Mouse (Mus musculus): ENCODE data around the gene 4933402N22Rik. TPM values are rescaled to one million over a fixed set of nuclear protein-coding genes. Genes with fewer than 3 reads are reported as not detected.
"Not testable (repeated sequence)": the region's sequence is repeated elsewhere in the genome, so short reads cannot be mapped to it uniquely, and the experiment has no call there.

4933402N22Rik gene
- total RNA-seq (2015; ENCODE audit: low replicate concordance) (not detected in 2 replicates), total RNA-seq (2017; ENCODE audit: low replicate concordance) (not detected in 2 replicates)

DNA sequence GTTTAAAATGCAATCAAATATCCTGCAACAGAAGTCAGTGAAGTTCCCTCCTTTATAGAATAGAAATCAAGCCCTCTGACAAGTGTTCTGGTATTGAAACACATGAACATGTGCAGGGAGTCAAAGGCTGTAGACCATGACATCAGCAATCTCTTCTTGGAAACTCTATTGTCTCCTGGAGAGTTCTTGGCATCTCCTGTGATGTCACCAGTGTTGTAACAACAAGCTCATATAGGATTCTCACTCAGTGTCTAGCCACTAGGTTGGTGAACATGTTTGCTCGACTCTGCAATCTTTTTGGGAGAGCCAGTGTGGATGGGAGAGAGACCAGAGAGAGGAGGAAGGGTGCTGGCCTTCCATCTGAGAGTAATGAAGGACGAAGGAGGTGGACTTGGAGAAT lies at the start of gene 4933402N22Rik:
Gene 4933402N22Rik, plus strand, starts transcription at position 301 of the 400 bp plus-strand sequence.
- not testable (repeated sequence) for ATAC-seq (replicated peaks; ENCODE audit: low FRiP score, poor library complexity, severe bottlenecking)

DNA sequence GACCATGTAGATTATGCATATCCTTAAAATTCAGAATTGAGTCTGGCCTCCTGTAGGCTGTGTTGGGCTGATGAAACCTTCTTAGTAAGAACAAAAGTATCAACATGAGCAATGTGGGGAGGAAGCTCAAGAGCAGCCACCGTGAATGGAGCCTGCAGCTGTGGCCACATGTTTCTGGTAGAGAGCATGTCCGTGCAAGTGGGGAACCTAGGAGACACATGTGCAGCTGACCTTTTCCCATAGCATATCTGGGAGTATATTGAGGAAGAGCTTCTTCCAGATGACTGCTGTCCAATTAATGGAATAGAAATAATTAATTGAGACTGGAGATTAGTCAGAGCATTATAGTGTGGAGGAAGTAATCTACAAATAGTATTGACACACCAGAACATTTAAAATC lies 5.9 kb downstream of the 4933402N22Rik start:
- ATAC-seq (replicated peaks; ENCODE audit: low FRiP score, poor library complexity, severe bottlenecking): not testable (repeated sequence)

Other genes starting within 250 kb of the 4933402N22Rik start
- gene Gm8922, start 236.1 kb upstream of the 4933402N22Rik start, total RNA-seq (2015; ENCODE audit: low replicate concordance): not detected in 2 replicates
- not detected in 2 replicates for gene Gm8922, start 236.1 kb upstream of the 4933402N22Rik start, total RNA-seq (2017; ENCODE audit: low replicate concordance)
- not detected in 2 replicates for gene Gm8926, start 147.5 kb upstream of the 4933402N22Rik start, total RNA-seq (2015; ENCODE audit: low replicate concordance)
- not detected in 2 replicates for gene Gm8926, start 147.5 kb upstream of the 4933402N22Rik start, total RNA-seq (2017; ENCODE audit: low replicate concordance)
- gene Gm6465, start 72.5 kb upstream of the 4933402N22Rik start, total RNA-seq (2015; ENCODE audit: low replicate concordance): not detected in 2 replicates
- gene Gm6465, start 72.5 kb upstream of the 4933402N22Rik start, total RNA-seq (2017; ENCODE audit: low replicate concordance): not detected in 2 replicates

All from erythroblast, adult 5-6 weeks (primary cell).